Comparison of ENCODE assay signal across 8 mouse cellular contexts in the genomic region with DNA sequence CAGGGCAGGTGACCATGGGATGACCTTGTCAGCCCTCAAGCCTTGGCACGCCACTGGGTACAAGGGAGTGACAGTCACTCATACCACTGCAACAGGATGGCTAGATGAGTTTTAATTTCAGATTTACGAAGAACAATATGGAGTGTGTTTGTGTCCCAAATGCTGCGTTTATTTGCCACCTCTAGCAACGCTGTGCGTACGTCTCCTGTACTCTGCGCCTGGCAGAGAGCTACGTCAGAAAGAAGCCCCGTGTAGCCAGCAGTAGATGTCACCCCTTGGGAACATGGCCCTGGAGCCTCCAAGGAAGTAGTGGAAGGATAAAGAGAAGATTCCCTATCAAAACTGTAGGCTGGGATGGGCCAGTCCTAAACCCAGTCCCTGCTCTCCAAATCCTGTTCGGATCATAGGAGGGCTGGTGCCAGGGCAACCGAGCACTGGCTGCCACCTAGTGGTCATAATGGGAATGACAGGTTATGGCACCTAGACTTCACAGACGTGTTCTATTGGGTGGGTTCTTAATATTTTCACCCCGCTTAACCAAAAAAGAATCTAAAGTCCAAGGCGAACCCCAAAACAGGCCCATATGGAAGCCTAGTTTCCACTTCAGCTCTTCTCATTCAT. TPM values are rescaled to one million over a fixed set of nuclear protein-coding genes. Genes with fewer than 3 reads are reported as not detected.
A peak's percentile ranks its signal among the peaks of the same experiment; 100 is the strongest.
DNase-seq lines count a peak whose midpoint lies in the region; ATAC-seq lines count a peak whose summit lies in the region.

No protein-coding gene starts in this region.

- H3K4me3 ChIP-seq in liver, embryonic 11.5 days (ENCODE audit: low read depth, low read length), result no peak overlapping the region

- H3K4me2 ChIP-seq in liver, embryonic 11.5 days, result no peak overlapping the region

- peak; percentile 57 for DNase-seq in A20 (ENCODE audit: low read depth, low spot score)
- peak; percentile 17 for DNase-seq in T-cell, adult 2 months (ENCODE audit: low spot score)
- peak; percentile 76 to 90 for DNase-seq in cerebellum, postnatal 25 days
- DNase-seq in gastrocnemius, adult 18-20 months (ENCODE audit: low spot score), result peak; percentile 69
- peak; percentile 68 for DNase-seq in kidney, adult 9 months
- peak; percentile 45 for DNase-seq in liver, embryonic 11.5 days (ENCODE audit: low spot score)
- DNase-seq in neural tube, embryonic 10.5 days (ENCODE audit: extremely low spot score, low spot score), result peak; percentile 71
- DNase-seq in testis, postnatal 10 days (ENCODE audit: low spot score), result peak; percentile 85

- no peak for ATAC-seq in liver, embryonic 11.5 days (replicated peaks; ENCODE audit: low FRiP score)

- no peak overlapping the region for H3K27ac ChIP-seq in liver, embryonic 11.5 days (ENCODE audit: low read depth, low read length)

- 53% methylated on average over 14 of the region's 14 CpGs for WGBS in liver, embryonic 11.5 days

- no peak overlapping the region for H3K9ac ChIP-seq in liver, embryonic 11.5 days (ENCODE audit: low read depth, low read length)

- 0 out of 2 replicates have a peak, but pooled peaks cover 2% of the 10 kb centered on the region for H3K9me3 ChIP-seq in liver, embryonic 11.5 days (ENCODE audit: control insufficient read depth, low read length)

- H3K36me3 ChIP-seq in liver, embryonic 11.5 days (ENCODE audit: control insufficient read depth, insufficient read depth, low read length), result no peaks in the 10 kb centered on the region

- no peaks in the 10 kb centered on the region for H3K27me3 ChIP-seq in liver, embryonic 11.5 days (replicated peaks; ENCODE audit: control insufficient read depth, insufficient read depth, low read length)

- H3K4me1 ChIP-seq in liver, embryonic 11.5 days (replicated peaks; ENCODE audit: control insufficient read depth, insufficient read depth, low read length), result no peaks in the 10 kb centered on the region

RNA-seq across cellular contexts. Expression of gene Pcbd1, which starts 37.0 kb away (rescaled TPM):
- 1 to 10 TPM in 1 of 2 experiments, under 1 TPM in 1; 0.50 to 1.2 TPM for total RNA-seq in gastrocnemius, adult 18-20 months (2021)
- polyA plus RNA-seq in liver, embryonic 11.5 days (2014; fragmentation: Nextera tagmentation; extraction: Ambion mirVana), result 130 and 137 TPM in 2 replicates

Comparison
In these comparisons a context has a peak if more than half of its experiments do, and no peak if none do; other contexts are left out.
1. DNase-seq: peak in every context shown above with its lines; median percentile 85 in testis, postnatal 10 days; 83 in cerebellum, postnatal 25 days; 71 in neural tube, embryonic 10.5 days; 69 in gastrocnemius, adult 18-20 months; 68 in kidney, adult 9 months; 57 in A20; 45 in liver, embryonic 11.5 days; 17 in T-cell, adult 2 months.